Mouse (Mus musculus) lung, postnatal 0 days (tissue): ENCODE measurements around the gene Gm34653. TPM values are rescaled to one million over a fixed set of nuclear protein-coding genes. Genes with fewer than 3 reads are reported as not detected.
"Not testable (repeated sequence)": the region's sequence is repeated elsewhere in the genome, so short reads cannot be mapped to it uniquely, and the experiment has no call there.

ENCODE experiments used
- ATAC-seq: fragments of 200-750 bp; cut with Nextera tagmentation; 2 replicates; pipeline ENCODE4 v1.8.0; 2017; ENCODE audit warnings: moderate library complexity
- DNase-seq: peaks from one replicate; pipeline ENCODE4 v3.0.0-alpha.2; 2016; ENCODE audit warnings: low spot score
- H3K27ac ChIP-seq: fragments of 300-500 bp; sonication (generic); 2 replicates; pipeline ENCODE4 v1.5.1; 2014; ENCODE audit warnings: antibody characterized with exemption, mild to moderate bottlenecking, low read length, mixed read lengths
- H3K27me3 ChIP-seq: fragments of 300-500 bp; sonication (generic); replicated peaks from 2 replicates; pipeline ENCODE4 v1.6.1; 2014; ENCODE audit warnings: low read length, mixed read lengths; ENCODE audit not compliant: insufficient read depth
- H3K36me3 ChIP-seq: fragments of 300-500 bp; sonication (generic); 2 replicates; pipeline ENCODE4 v1.6.1; 2014; ENCODE audit warnings: low read length, mixed read lengths; ENCODE audit not compliant: insufficient read depth
- H3K4me1 ChIP-seq: fragments of 300-500 bp; sonication (generic); 2 replicates; pipeline ENCODE4 v1.6.1; 2014; ENCODE audit warnings: antibody characterized with exemption, low read depth, low read length, mixed read lengths; ENCODE audit not compliant: insufficient read depth
- H3K4me2 ChIP-seq: fragments of 300-500 bp; sonication (generic); replicated peaks from 2 replicates; pipeline ENCODE4 v1.6.1; 2014; ENCODE audit warnings: low read depth, mild to moderate bottlenecking, low read length, moderate library complexity, mixed read lengths
- H3K4me3 ChIP-seq: fragments of 300-500 bp; sonication (generic); 2 replicates; pipeline ENCODE4 v1.5.1; 2014; ENCODE audit warnings: low read depth, low read length
- H3K9ac ChIP-seq: fragments of 300-500 bp; sonication (generic); replicated peaks from 2 replicates; pipeline ENCODE4 v1.6.1; 2014; ENCODE audit warnings: low read depth, mild to moderate bottlenecking
- H3K9me3 ChIP-seq: fragments of 300-500 bp; sonication (generic); 2 replicates; pipeline ENCODE4 v1.6.1; 2016; ENCODE audit warnings: low read length, mixed read lengths
- CTCF ChIP-seq: IDR thresholded peaks from 2 replicates; pipeline ENCODE4 v1.5.1; 2016; ENCODE audit warnings: antibody characterized with exemption, mild to moderate bottlenecking
- EP300 ChIP-seq: IDR thresholded peaks from 2 replicates; pipeline ENCODE4 v1.6.1; 2016; ENCODE audit warnings: antibody characterized with exemption, mild to moderate bottlenecking, control low read depth
- WGBS: fragments of 180-500 bp; shearing (Covaris S2); extraction: QIAGEN DNeasy Blood & Tissue Kit; methylation state at CpG from one replicate; pipeline ENCODE4 v1.1.7; 2014; 5-methylcytosine and 5-hydroxymethylcytosine counted together
- polyA plus RNA-seq: library from polyadenylated mRNA; unstranded; fragments of >200 nt; fragmentation: Nextera tagmentation; extraction: Ambion mirVana; gene quantifications from 2 replicates; pipeline ENCODE4 v1.2.1, GENCODE M21; 2015

The Gm34653 gene
- polyA plus RNA-seq, 1 experiment from 2014 or later, result not detected

DNA sequence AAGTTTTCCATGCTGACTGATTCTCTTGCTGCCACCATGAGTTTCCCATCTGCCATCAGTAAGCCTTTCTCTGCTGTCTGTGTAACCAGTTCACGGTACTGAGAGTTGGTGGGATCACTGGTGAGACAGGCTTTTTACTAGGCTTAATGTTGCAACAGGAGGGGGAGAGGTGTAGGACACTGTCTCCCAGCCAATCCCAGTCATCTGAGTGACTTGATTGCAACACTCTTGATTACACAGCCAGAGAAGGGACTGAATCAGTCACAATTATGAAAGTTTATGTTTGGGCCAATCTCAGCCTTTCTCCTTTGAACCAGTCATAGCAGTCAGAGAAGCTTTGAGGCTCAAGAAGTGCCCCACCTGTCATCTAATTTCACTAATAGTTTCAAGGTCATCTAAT is 4.8 kb upstream of the Gm34653 start:
- no peaks in the 10 kb centered on the region for H3K27me3 ChIP-seq
- peak overlapping the region; percentile 43; the same call in 1 of the 2 replicates for H3K27ac ChIP-seq
- no peaks in the 10 kb centered on the region for H3K36me3 ChIP-seq
- 63% methylated on average over 1 of the region's 1 CpGs for WGBS
- peaks cover 8% of the 10 kb centered on the region; the same call in 1 of the 2 replicates for H3K4me1 ChIP-seq
- H3K4me3 ChIP-seq, result no peak overlapping the region
- H3K9ac ChIP-seq, result no peak overlapping the region
- H3K9me3 ChIP-seq, result no peaks in the 10 kb centered on the region
- H3K4me2 ChIP-seq, result no peak overlapping the region
- DNase-seq (peak; percentile 89), ATAC-seq (peak; percentile 55)
- TF ChIP-seq EP300 (peak; percentile 44; the same call in 1 of the 2 replicates), CTCF (no peak)

DNA sequence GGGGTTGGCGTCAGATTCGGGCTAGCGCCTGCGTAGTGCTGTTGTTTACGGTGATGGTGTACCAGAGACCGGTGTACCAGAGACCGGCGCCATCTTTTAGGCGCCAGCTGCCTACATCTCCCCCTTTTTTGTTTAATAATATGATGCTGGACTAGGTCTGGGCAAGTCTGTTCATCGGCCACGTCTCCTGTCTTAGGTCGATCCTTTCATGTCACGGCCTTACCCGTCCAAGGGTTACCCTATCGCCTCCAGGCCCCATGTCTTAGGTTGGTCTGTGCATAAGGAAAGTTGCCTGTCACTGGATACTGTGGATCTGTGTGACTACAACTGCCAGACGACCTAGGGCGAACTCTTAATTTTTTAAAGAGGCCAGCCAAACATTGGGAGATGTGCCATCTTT is 2.7 kb upstream of the Gm34653 start:
- not testable (repeated sequence) for DNase-seq, H3K9me3 ChIP-seq, H3K27ac ChIP-seq, H3K4me3 ChIP-seq, ATAC-seq, H3K4me2 ChIP-seq, H3K4me1 ChIP-seq, H3K36me3 ChIP-seq, H3K9ac ChIP-seq, H3K27me3 ChIP-seq
- WGBS, result 95% methylated on average over 15 of the region's 17 CpGs

DNA sequence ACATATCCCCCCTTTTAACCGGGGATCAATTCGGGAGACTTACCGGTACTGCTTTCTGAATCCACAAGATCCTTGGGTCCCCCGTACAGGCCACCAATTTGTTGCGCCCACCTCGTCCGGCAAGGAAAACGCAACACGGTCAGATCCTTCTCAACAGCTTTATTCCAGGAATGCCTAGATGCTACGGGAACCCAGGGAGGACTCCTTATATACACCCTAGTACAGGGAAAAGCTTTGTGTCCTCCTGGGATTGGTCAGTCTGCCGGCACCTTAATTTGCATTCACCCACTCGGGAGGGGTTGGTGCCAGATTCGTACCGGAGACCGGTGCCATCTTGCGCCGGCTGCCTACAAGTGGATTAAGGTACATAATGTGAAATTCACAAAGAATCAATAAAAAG is 817 bp downstream of the Gm34653 start:
- Histone ChIP-seq H3K4me1 (no peaks in the 10 kb centered on the region), H3K36me3 (no peaks in the 10 kb centered on the region), H3K4me3 (no peak overlapping the region), H3K27me3 (no peaks in the 10 kb centered on the region), H3K9ac (no peak overlapping the region), H3K4me2 (no peak overlapping the region), H3K27ac (no peak overlapping the region), H3K9me3 (no peaks in the 10 kb centered on the region)
- ATAC-seq (no peak), DNase-seq (no peak)
- WGBS, result 85% methylated on average over 17 of the region's 17 CpGs
- no peak for TF ChIP-seq CTCF
- TF ChIP-seq EP300, result no peak

DNA sequence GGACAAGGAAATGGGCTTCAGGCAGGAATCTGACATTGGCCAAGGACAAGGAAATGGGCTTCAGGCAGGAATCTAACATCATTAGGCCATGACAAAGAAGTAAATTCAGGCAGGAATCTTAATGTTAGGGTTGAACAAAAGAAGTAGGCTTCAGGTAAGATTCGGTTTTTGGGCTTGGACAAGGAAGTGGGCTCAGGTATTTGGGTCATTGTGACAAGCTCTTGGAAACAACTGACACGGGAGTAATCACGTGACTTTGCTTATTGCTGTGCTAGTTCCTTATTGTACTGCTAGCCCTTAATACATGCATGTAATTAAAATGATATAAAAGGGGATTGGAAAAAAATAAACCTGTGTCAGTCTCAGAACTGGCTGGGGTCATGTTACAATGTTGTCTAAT is 2.9 kb downstream of the Gm34653 start:
- Histone ChIP-seq H3K27ac (no peak overlapping the region), H3K4me3 (no peak overlapping the region), H3K4me2 (no peak overlapping the region), H3K27me3 (no peaks in the 10 kb centered on the region), H3K36me3 (no peaks in the 10 kb centered on the region), H3K9me3 (no peaks in the 10 kb centered on the region), H3K4me1 (no peaks in the 10 kb centered on the region), H3K9ac (no peak overlapping the region)
- TF ChIP-seq EP300 (no peak), CTCF (no peak)
- ATAC-seq, result no peak
- DNase-seq, result no peak
- 66% methylated on average over 3 of the region's 3 CpGs for WGBS

GRCm38 (mm10) chr2:34840143-34840542 is 7.3 kb downstream of the Gm34653 start:
- WGBS, result 77% methylated on average over 5 of the region's 5 CpGs
- not testable (repeated sequence) for H3K4me1 ChIP-seq

GRCm38 (mm10) chr2:34841706-34842105 is 8.9 kb downstream of the Gm34653 start:
- Histone ChIP-seq H3K9me3 (no peaks in the 10 kb centered on the region), H3K4me1 (no peaks in the 10 kb centered on the region), H3K36me3 (no peaks in the 10 kb centered on the region), H3K9ac (no peak overlapping the region), H3K27me3 (no peaks in the 10 kb centered on the region), H3K4me2 (no peak overlapping the region), H3K4me3 (no peak overlapping the region), H3K27ac (no peak overlapping the region)
- no peak for DNase-seq
- no peak for ATAC-seq
- TF ChIP-seq CTCF (no peak), EP300 (no peak)
- 88% methylated on average over 8 of the region's 8 CpGs for WGBS

More at GRCm38 (mm10) chr2:34840143-34840542, 7.3 kb downstream of the Gm34653 start:
- peak; percentile 30; the same call in 1 of the 2 replicates for TF ChIP-seq CTCF
- not testable (repeated sequence) for H3K36me3 ChIP-seq, H3K4me3 ChIP-seq, H3K4me2 ChIP-seq, H3K27me3 ChIP-seq, ATAC-seq, H3K9ac ChIP-seq, DNase-seq, H3K27ac ChIP-seq, H3K9me3 ChIP-seq
